Mouse (Mus musculus): ENCODE measurements around the gene Lclat1.

The Lclat1 gene

DNA sequence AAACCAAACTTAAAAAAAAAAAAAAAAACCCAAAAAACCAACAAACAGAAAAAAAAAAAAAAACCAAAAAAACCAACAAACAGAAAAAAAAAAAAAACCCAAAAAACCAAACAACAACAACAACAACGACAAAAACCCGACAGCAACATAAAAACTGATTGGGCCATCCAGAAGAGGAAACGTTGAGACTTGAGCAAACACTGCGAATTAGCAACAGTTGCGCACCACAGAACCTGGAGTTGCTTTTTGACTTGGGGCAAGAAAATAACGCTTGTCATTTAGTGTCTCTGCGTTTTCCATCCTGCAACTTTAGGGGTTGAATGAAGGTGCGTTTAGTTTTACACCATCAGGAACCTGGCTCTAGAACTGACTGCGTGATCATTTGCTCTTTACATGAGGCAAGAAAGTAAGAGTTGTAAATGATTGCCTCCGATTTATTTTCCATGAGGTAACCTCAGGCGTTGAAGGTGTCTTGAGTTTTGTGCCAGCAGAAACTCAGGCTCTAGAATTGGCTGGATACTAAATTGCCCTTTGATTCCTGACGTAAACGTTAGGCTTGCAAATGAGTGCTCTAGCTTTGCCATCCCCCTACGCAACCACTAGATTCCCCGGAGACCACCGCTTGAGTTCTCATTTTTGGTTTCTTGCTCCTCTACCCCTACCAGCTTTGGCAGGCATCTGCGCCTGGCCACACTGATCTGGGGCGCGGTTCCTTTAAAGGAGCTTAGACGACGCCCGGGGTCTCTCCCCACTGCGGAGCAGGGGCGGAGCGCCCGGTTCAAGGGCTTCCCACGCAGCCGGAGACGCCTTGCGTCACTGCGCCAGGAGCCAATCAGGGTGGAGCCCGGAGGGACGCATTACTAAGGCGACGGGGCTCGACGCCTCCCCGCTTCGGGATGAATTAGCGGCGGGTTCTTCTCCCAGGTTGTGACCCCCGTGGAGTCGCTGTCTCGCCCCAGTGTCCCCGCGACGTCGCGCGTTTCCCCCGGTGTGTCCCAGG, at the start of gene Lclat1:
Gene Lclat1, plus strand, starts transcription at position 828 of the 1,000 bp plus-strand sequence.
- peak; percentile 97 for DNase-seq (ENCODE audit: low spot score in 2 of 2)

DNA sequence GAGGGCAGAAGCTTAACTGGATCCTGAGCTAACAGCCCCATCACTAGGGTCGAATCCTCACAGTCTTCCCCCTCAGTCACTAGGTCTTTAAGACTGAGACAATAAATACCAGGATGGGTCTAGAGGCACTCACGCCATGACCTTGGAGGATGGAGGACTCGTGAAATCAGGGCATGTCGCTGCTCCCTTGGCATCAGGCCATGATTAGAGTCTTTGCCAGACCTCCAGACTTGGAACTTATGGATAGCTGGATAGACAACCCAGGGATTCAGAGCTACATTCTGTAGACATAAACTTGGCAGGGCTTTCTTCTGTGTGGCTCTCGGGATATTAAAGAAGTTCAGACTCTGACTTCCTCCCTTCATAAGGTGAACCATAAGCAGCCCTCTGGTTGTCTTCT, 49.5 kb upstream of the Lclat1 start:
- no peak for DNase-seq (ENCODE audit: low spot score in 2 of 2)

DNA sequence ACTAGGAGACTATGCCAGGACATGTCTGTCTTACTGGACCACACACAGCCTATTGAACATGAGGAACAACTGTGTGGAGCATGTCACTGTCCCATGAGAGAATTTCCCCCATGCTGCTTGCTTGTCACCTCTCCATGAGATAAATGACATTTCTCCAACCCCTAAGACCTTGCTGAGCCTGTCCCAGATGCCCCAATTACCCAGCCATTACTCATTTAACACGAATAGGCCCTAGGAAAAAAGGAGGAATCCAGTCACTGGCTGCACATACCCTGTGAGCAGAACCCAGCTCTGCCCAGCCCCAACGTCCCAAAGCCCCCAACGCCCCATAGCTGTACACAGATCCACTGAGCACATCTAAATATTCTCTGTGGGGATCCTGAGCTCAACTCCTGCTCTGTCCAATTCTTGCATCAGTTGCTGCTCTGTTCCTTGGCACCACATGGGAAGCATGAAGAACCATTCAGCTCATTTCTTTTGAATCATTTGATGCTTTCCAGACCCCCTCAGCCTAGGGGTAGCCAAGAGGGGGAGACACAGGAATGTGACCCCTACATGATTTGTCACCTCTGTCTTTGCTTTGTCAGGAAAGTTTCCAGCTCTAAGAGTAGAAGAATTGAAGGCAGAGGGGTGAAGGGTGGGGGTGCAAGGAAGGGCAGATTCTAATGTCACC, 47.4 kb upstream of the Lclat1 start:
- DNase-seq (ENCODE audit: low spot score in 2 of 2) = no peak

DNA sequence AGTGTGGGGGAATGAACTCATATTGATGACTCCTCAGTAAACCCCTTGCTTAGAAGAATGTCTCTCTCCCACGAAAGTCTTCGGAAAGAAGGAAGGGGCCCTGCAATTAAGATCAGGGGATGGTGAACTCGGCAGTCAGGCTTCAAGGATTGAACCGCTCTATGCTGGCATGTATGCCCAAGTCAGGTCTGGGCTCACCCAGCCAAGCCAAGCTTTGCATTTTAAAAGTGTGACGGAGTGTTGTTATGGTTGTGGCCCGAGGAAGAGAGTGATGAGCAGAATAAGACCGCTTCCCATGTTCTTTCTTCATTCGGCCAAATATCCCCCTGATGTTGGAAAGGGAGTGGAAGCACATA, 46.9 kb upstream of the Lclat1 start:
- no peak for DNase-seq (ENCODE audit: low spot score in 2 of 2)

DNA sequence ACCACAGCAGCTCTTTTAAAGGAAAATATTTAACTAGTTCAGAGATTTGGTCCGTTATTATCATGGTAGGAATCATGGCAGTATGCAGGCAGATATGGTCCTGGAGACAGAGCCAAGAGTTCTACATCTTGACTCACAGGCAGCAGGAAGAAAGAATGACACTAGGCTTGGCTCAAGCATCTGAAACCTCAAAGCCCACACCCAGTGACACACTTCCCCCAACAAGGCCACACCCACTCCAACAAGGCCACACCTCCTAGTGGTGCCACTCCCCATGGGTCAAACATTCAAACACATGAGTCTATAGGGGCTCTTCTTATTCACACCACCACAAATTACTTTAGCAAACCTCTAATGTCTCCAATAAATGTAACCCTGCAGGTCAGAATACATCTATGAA, 45.1 kb upstream of the Lclat1 start:
- DNase-seq (ENCODE audit: low spot score in 2 of 2) = no peak

DNA sequence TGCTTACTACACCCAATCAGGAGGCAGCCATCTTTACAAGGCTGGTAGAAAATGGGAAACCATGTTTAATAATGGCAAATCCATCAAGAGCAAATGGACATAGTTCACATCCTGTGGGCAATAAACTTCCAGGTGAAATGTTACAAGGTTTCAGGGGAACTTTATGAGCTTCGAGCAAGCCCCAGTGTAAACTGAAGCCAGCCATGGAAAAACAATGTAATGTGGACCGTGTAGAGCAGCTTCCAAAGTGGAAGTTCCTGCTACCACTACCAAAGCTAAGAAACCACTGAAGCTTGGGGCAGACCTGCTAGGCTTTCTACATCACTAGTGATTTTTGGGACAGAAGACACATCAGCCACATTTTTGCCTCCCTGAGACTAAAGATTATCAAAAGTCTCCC, 44.5 kb upstream of the Lclat1 start:
- no peak for DNase-seq (ENCODE audit: low spot score in 2 of 2)

DNA sequence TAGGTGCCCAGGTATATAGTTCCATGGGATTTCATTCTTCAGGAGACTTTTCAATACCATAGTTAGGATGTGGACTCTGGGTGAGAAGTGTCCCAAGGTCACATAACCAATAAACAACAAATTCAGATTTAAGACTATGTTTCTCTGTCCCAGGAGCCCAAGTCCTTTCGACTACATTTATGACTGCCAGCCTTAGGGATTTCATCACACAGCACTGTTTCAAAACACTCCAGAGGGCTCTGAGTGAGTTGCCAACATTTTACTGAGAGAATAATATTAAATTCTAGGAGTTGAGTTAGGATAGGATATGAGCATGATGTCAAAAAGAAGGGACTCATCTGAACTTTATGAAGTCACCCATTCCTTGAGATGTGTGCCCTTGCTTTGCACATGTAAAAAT, 44.0 kb upstream of the Lclat1 start:
- no peak for DNase-seq (ENCODE audit: low spot score in 2 of 2)

DNA sequence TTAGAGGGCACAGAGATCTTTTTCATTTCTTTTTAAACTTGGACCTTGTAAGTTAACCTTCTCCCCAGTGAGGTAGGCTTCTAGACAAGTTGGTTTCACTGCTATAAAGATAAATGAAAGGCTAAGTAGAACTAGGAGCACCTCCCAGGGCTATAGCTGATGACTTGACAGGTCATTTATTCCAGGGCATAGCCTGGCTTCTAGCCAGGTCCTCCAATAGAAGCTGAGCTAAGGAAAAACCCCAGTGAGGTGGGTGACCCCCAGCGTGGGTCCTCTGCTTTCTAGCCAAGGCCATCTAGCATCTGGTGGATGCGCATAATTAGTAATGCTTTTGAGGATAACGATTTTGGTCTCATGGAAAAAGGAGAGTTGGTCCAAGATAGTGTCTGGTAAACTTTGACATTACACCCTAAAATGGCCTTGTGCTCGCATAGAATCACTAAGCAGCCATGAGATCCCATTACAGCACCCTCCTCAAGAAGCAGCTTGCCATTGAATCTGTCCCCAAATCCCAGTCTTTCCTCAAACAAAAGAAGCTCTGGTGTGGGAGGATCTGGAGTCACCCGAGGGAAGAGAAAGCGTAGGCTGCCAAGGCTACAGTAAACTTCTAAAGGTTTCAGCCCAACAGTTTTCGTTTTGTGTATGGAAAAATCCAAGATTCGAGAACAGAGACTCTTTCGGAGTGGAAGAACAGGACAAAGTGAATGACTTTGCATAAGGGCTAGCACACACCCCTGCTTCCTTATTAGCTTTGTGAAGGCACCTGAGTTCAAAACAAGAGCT, 41.2 kb upstream of the Lclat1 start:
- DNase-seq (ENCODE audit: low spot score in 2 of 2) = no peak

DNA sequence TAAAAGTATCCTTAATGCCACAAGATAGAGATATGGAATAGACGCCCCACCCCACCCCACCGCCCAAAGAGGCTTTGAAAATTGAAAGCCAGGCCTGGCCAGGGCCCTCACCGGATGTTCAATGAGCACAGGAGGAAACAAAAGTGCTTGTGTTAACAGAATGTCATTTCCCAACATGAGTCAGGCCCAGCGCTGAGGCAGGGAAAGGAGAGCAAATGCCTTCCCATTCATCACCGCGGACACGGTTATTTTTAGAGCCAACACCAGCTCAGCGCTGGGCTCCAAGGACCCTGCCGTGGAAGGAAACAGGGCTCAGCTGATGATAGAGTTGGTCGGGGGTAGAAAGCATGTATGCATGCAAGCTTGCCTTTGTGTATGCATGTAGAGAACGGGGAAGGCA, 40.4 kb upstream of the Lclat1 start:
- peak; percentile 34 to 51 for DNase-seq (ENCODE audit: low spot score in 2 of 2)

DNA sequence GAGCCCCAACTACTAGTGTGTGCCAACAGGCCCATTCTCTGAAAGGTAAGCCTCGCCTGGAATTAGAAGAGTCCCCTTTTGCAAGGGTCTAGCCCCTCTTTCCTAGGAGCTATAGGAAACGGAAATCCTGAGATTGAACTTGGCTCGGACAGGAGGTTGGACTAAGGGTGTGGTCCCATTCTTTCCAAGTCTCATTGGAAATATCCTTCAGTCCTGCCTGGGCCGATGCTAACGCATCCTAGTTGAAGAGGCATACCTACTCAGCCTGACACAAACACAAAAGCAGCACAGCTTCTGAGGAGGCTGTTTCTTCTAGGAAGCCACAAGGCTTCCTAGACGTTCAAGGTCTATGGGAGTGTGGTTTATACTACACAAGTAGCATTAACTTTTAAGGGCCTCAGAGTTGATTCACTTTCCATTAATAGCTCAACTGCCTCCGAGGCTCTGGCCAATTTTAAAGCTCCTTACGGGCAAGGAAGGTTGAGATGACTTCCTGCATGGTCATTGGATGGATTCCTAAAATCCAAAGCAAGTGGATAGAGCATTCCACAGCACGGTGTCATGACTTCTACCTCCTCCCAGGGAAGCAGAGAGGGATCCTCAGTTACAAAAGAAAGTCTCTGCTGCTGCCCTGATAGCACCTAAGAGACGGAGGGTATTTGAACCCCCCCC, 39.3 kb upstream of the Lclat1 start:
- no peak for DNase-seq (ENCODE audit: low spot score in 2 of 2)

DNA sequence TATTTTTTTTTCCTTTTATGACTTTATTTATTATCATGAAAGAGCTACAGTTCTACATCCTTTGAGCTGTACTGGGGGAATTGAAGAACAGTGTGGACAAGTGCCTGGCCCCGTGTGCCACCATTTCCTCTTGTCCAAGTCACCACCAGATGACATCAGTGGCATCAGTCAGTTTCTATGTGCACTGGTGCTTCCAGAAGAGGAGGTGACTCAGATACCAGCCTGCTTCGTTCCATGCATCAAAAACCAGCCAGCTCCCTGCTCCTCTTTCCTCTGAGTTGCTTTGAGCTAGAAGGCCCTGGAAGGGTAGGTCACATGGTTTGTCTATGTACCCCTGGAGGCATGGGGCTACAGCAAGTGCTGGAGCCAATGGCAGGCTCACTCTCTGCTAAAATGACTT, 37.3 kb upstream of the Lclat1 start:
- no peak for DNase-seq (ENCODE audit: low spot score in 2 of 2)

DNA sequence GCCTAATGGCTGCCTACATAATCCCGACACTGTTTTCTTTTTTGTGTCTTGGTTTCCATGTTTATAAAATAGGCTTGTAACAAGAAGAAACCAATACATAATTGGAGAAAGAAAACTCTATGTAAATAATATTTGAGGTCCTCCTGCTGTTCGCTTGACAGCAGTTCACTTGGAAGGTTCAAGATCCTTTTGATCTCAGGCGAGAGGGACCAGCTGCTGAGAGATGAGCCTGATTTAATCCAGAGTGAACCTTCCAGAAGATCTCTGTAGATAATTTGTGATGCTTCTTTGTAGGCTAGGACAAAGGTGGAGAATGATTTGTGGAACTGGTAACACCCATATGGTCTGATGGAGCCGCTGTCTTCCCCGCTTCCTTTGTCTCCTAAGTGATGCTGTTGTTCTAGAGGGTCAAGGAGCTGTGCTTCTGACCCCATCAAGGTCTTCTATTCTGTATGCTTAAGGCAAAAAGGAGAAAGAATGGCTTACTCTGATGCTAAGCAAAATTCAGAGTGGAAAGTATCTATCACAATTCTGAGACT, 36.0 kb upstream of the Lclat1 start:
- DNase-seq (ENCODE audit: low spot score in 2 of 2) = no peak

DNA sequence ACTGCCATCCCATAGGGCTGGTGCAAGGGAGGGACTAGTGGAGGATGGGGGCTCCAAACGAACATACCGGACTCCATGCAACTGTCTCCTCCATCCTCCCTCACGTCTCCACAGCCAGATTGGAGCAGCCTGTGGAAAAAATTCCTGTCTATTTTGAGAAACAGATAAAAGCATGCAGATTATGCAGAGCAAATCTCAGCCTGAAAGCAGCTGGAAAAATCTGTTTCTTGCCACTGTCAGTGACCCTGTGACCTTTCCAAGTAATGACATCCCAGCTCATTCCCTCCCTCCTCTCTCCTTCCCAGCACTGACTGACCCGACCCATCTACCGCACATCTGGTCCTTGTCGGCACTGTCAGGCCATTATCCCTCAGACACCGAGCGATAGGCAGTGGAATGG, 35.5 kb upstream of the Lclat1 start:
- DNase-seq (ENCODE audit: low spot score in 2 of 2) = peak; percentile 42 to 62

DNA sequence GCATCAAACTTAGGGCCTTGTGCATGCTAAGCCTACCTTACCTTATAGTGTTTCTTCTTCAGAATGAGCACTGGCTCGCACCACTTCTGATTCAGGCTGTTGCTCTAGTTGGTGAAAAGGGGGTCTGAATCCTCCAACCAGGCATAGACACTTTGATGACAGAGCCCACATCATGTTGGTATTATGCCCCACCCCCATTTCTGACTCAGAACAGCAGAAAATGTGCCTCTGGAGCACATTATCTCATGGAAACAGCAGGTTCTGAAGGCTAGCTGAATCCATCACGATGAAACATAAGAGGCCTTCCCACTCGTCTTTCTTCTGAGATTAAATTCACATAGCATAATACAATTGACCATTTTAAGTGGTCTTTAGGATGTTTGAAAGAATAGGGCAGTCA, 33.2 kb upstream of the Lclat1 start:
- DNase-seq (ENCODE audit: low spot score in 2 of 2) = no peak

DNA sequence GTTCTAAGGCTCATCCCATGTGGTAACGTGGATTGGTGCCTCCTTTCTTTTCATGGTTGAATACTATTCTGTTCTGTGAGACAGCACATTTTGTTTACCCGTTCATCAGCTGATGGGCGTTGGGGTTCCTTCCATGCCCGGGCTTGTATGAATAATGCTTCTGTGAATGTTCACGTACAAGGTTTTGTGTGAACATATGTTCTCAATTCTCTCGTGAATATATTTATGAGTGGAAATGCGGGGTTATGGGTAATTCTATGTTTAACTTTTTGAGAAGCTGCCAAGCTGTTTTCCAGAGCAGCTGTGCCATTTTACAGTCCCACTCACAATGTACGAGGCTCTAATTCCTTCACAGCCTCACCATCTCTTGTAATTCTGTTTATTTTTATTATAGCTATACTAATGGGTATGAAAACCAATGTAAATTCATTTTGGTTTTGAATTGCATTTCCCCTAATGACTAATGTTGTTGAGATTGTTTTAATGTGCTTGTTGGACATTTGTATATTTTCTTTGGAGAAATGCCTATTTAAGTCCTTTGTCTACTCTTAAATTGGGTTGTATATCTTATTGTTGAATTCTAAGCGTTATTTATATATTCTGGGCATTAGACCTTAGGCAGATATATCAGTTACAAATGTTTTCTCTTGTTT, 32.4 kb upstream of the Lclat1 start:
- peak; percentile 39 to 66 for DNase-seq (ENCODE audit: low spot score in 2 of 2)

DNA sequence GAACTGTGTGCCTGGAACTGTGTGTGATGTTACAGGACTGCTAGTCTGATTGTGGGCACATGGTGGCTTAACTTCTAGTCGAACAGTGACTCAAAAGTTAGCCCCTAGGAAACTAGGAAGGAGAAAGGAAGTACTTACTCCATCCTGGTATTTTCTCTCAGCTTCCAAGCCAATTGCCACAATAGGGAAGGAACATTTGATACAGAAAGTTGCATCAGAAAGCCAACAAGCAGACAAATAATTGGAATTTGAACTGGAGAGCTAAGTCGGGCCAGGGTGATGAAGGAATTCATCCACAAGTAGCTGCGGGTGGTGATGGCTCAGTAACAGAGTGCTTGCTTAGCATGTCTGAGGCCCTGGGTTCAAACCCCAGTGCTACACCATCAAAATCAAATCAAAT, 30.1 kb upstream of the Lclat1 start:
- DNase-seq (ENCODE audit: low spot score in 2 of 2) = no peak

DNA sequence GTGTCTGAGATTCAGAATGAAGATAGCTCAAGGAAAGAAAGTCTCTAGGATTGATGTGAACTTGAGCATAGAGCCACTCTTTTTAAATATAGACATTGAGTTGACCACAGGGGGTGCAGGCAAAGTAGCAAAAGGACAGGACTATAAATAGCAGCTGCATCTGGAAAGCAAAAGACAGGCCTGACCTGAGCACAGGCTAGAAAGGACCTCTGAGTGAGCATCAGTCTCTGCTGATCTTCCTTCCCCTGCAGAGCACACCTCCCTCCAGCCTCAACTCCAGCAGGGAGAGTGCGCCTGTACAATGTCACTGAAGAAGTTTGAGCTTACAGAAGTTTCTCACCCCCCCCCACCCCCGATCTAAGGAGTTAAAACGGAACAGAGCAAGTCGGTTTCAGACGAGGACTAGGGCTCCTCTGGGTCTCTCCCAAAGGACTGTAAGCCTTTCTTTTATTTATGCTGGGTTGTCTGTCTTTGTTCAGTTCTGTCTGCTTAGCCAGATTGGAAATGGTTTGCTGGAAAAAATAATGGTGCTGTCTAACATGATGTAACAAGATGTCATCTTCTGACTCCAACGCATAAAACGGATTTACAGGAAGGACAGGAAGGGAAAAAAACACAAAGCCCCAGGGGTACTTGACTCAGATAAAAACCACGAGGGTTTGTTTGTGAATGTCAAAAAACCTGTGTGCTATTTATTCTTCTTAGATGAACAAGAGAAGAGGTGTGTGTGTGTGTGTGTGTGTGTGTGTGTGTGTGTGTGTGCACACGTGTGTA, 26.2 kb upstream of the Lclat1 start:
- no peak for DNase-seq (ENCODE audit: low spot score in 2 of 2)

DNA sequence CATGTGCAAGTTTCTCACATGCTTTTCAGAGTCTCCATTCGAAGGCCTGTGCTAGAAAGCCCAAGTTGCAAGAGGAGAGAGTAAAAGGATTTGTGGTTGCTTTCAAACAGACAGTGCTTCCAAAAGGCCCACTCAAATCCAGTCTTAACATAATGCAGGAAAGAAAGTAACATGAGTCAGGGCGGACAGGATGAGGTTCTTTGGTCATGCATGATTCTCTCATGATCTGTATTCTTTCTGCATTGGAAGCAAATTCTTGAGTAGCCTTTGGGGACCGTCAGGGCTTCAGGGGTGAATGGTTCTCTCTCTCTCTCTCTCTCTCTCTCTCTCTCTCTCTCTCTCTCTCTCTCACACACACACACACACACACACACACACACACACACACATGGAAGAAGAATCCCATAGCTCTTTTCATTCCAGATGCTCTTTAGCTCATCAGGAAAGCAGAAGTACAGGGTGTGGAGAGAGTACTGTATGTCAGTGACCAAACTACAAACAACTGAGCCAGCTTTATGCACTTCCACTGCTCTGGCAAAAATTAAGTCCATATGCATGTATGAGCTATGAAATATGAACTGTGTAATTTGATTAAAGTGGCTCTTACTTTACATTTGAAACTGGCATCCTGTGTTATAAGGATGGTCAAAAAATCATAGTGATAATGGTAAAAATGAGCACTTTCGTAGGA, 25.1 kb upstream of the Lclat1 start:
- DNase-seq (ENCODE audit: low spot score in 2 of 2) = no peak

DNA sequence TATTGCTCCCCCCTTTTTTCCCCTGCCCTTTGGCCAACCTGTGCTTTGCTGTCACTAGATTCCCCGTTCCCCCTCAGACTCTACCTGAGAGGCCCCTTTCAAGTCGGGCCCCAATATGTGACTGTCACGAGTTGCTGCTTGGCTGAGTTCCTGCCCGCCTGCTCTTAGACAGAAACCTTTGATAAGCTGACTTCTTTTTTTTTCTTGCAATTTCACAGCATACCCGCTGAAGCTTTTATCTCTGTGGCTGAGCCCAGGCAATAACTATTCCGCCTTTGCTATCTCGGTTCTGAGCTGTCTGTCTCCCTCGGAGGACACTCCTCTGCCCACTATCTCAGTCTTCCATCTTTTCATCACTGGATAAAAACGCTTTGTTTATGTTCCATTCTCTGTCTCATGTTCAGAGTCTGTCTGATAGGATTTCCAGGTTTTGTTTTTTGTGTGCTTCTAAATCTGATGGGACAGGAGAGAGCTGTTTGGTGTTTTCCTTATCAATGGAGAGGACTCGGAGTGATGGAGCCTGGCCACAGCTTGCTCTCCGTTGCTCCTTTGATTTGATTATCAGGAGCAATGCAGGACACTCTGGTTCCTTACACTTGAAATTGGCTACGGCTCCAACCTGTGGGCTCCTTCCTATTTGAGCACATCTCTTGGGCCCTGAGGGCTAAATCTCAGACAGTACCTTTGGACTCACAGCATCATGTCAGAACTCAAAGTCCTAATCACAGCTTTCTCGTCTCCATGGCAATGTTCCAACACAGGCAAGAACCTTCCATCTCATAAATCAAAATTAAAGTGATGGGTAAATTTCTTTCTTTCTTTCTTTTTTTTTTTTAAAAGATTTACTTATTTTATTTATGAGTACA, 20.5 kb upstream of the Lclat1 start:
- DNase-seq (ENCODE audit: low spot score in 2 of 2) = no peak

All from right cerebral cortex, postnatal 10 days (tissue).